Mouse (Mus musculus) small intestine, adult 2 months (tissue): ENCODE measurements at regions not wholly inside any gene's neighbourhood (a gene's known extent, or its start where the extent isn't known, plus 50 kb on each side); places are given as distances from the start of the nearest gene placed in this dataset.

Source experiments
- CTCF ChIP-seq: fragments of 200-500 bp; IDR thresholded peaks from 2 replicates; pipeline ENCODE4 v1.5.1; 2012; ENCODE audit warnings: low read depth, mild to moderate bottlenecking, control low read depth, inconsistent platforms, low read length, moderate library complexity, mixed read lengths; ENCODE audit not compliant: insufficient replicate concordance, insufficient read length; ENCODE audit errors: extremely low read depth
- POLR2A ChIP-seq: fragments of 200-500 bp; IDR thresholded peaks from 2 replicates; pipeline ENCODE4 v1.6.1; 2012; ENCODE audit warnings: low read depth, mild to moderate bottlenecking, control low read depth, inconsistent platforms, low read length, moderate library complexity

DNA sequence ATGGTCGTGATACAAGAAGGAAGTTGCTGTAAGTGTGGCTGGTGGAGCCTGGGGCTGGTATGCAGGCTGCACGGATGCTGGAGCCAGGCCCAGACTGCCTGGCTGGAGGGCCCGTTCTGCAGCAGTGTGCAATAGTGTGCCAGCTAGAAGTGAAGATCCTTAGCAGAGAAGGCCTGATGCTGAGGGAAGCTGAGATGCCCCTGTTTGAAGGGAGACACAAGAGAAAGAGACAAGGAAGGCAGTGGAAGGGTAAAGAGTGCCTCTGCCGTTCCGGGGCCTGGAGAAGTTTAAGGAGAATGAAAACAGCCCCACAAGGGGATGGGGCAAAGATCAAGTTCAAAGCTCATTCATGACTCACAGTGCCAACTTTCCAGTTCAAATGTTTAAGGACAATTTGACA is 354.7 kb upstream of the Mki67 start:
- TF ChIP-seq CTCF (no peak), POLR2A (no peak)
